Mouse (Mus musculus) urinary bladder, postnatal 25 days (tissue): ENCODE data around the gene Tm9sf4.

Experiments
- DNase-seq: peaks from one replicate; pipeline ENCODE4 v3.0.0; 2022; ENCODE audit warnings: low spot score

Tm9sf4 gene

GRCm38 (mm10) chr2:153160133-153160532 lies 970 bp upstream of the Tm9sf4 start:
- DNase-seq, result no peak

DNA sequence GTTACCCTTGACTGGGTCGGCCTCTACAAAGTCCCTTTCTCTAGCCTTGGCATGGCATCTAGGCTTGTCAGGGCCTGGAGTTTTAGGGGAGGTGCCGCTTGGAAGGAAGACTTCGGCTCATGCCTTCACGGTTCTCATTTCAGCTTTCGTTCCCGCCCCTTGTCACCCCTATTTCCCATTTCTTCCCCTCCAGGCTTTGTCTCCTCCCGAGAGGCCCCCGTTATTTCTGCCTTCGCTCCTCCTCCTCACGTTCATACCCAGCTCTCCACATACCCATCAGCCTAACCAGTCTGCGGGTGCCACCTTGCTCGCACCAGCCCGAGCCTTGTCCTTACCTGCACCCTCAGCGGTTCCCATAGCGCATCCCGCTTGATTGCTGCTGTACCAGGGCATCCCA lies 579 bp downstream of the Tm9sf4 start:
- no peak for DNase-seq

DNA sequence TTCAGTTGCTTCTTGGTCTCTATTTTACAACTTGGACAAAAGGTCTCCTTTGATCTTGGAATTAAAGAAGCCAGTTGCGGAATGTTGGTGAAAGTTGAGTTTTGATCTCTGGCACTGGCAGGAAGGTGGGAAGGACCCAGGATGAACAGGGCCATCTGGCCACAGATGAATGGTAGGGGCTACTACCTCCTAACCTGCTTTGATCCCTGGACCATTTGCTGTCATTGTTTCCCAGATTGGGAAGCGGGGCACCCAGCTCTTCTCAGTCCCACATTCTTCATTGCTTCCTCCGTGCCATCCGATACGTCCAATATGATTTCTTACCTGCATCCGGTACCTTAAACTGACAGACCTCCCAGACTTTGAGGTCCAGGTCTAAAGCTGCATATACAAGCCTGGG lies 6.0 kb downstream of the Tm9sf4 start:
- no peak for DNase-seq

DNA sequence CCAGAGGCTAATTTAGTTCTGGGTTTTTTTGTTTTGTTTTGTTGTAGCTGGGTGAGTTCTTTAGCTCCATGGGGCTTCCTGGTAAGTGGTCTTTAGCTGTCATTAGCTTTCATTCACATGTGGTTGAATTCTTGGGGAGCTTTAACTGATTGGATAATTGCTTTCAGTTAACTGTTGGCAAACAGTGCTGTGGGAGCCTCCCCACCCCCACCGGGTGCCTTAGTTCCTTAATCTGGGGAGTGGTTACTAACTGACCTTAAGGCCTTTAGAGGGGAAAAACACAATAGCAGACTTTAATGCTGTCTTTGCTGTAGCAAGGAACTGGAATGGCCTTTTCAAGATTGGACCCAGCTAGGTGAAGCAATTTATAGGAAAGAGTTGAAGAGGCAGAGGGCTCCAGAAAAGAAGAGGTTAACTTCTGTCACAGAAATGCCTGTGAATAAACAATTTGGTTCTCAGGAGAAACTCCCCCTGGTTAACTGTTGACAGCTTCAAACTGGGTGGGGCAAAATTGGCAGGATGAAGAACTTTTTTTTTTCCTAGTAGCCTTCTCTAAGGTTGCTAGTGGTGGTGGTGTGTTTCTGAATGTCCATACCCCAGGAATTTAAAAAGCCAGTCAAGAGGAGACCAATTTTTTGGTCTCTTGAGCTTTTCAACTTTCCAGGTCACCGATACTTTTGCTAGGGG lies 7.2 kb downstream of the Tm9sf4 start:
- DNase-seq, result no peak

GRCm38 (mm10) chr2:153170490-153171224 lies 9.6 kb downstream of the Tm9sf4 start:
- DNase-seq, result no peak

DNA sequence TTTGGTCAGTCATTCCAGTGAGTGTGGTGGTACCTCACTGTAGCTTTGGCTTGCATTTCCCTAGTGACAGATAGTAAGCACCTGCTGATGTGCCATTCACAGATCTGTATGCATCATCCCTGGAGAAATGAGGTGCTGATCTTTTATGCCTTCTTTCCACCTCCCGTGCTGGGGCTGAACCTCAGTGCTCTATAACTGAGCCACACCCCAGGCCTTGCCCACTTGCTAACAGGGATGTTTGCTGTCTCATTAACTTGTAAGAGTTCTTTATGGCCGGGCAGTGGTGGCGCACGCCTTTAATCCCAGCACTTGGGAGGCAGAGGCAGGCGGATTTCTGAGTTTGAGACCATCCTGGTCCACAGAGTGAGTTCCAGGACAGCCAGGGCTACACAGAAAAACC lies 10.9 kb downstream of the Tm9sf4 start:
- DNase-seq, result no peak

GRCm38 (mm10) chr2:153175995-153176570 lies 15.0 kb downstream of the Tm9sf4 start:
- no peak for DNase-seq

- DNase-seq, result no peak
These were observed 16.1 kb downstream of the Tm9sf4 start for GRCm38 (mm10) chr2:153177188-153177587.

- no peak for DNase-seq
These were observed 18.2 kb downstream of the Tm9sf4 start for GRCm38 (mm10) chr2:153179126-153179860.

DNA sequence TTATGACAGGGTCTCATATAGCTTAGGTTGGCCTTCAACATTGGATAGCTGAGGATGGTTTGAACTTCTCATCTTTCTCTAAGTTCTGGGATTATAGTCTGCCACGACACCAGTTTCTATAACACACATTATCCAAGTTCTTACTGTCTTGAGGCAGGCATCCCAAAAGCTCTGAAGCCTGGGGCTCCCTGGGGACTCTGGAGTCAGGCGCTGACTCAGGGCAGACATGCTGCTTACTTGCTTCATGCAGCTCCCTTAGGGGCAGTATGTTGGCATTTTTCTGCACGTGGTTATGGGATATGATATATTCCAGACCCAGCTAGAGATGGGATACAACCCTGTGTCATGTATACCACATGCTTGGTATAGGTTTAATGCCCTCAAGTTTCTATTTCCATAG lies 18.9 kb downstream of the Tm9sf4 start:
- no peak for DNase-seq

GRCm38 (mm10) chr2:153186176-153186591 lies 25.1 kb downstream of the Tm9sf4 start:
- peak; percentile 15 for DNase-seq

DNA sequence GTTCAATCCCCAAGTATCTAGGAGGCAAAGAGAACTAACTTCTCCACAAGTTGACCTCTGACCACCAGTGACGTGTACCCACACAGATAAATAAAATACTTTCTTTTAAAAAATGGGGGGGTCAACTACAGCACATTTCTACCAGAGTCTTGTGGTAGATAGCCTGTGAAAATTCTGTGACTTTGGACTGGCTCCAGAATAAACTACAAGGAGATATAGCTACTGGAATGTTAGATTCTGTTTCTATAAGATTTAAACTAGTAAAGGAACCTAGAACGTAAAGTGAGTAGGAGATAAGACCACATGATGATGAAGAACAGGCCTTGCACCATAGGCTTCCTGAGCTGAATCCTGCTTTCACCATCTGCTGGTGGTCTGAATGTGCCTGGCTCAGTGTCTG lies 26.7 kb downstream of the Tm9sf4 start:
- DNase-seq, result no peak

- no peak for DNase-seq
These were observed 30.1 kb downstream of the Tm9sf4 start for GRCm38 (mm10) chr2:153191242-153191641.

DNA sequence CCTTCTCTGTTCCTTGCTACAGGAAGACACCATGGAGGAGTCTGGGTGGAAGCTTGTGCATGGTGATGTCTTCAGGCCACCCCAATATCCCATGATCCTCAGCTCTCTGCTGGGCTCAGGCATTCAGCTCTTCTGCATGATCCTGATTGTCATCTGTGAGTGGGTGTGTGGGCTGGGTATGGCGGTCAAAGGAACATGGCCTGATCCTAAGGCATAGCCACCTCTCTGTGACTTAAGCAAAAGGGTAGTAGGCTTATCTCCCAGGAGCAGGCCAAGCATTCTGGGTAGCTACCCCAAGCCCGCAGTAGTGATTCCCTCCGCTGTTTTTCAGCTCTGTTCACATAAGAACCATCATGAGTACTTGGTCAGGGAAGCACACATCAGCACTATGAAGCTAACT lies 33.2 kb downstream of the Tm9sf4 start:
- no peak for DNase-seq

DNA sequence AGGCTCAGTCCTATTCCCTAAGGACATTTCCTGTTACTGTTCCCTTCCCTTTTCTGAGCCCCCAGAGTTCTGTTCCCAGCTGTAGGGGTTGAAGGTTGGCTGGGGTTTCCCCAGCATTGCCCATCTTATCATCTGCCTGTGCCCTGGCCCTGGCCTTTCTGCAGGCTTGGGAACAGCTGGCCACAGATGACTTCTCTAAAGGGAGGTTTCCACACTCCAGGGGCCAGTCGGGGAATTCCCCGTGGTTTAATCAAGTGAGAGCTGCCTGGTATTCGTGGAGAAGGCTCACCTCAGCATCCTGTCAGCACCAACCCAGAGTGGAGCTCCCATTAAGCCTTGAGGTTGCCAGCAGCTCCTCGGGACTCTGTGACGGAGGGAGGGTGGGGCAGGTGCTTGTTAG lies 37.4 kb downstream of the Tm9sf4 start:
- no peak for DNase-seq

DNA sequence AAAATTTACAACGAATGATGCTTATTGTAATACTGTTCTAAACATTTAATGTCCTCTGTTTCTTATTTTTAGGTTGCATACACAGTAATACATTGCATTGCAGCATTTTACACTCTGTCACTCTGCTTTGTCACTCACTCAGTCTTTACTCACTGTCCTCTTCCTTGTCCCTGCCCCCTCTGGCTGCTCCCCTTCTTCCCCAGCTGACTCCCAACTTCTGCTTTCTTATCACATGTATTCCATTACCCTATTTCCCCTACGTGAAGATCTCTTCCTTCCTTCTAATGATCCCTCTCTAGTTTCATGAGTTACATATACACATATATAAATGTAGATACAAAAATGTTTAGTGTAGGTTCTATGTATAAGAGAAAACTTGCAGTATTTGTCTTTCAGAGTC lies 38.0 kb downstream of the Tm9sf4 start:
- DNase-seq, result no peak

- DNase-seq, result no peak
These were observed 41.7 kb downstream of the Tm9sf4 start for GRCm38 (mm10) chr2:153202766-153203165.

GRCm38 (mm10) chr2:153208149-153208548 lies 47.0 kb downstream of the Tm9sf4 start:
- no peak for DNase-seq

GRCm38 (mm10) chr2:153209286-153209685 lies 48.2 kb downstream of the Tm9sf4 start:
- DNase-seq, result no peak

GRCm38 (mm10) chr2:153211451-153211850 lies 50.3 kb downstream of the Tm9sf4 start:
- no peak for DNase-seq

DNA sequence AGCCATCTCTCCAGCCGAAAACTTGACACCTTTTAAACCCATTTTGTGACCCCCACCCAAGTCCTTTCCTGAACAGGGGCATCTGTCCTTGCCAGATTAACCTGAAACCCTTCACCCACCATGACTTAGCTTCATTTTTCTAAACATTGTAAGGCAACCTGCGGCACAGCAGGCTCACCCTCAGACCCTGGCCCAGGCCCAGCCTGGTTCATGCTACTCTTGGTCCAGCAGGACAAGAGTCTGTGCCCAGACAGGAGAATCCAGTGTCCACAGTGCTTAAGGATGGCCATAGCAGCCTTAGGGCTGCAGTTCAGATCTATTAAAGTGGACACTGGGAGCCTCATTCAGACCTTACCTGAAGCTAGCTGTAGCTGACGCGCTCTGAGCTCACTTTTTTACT lies 52.2 kb downstream of the Tm9sf4 start:
- no peak for DNase-seq

GRCm38 (mm10) chr2:153214771-153215259 lies 53.7 kb downstream of the Tm9sf4 start:
- DNase-seq, result no peak

GRCm38 (mm10) chr2:153215421-153215820 lies 54.3 kb downstream of the Tm9sf4 start:
- no peak for DNase-seq
